Mouse (Mus musculus) embryonic facial prominence, embryonic 13.5 days (tissue): ENCODE results near the gene Slc6a19. TPM values are rescaled to one million over a fixed set of nuclear protein-coding genes. Genes with fewer than 3 reads are reported as not detected.
"Not testable (repeated sequence)": the region's sequence is repeated elsewhere in the genome, so short reads cannot be mapped to it uniquely, and the experiment has no call there.

Experiments
- ATAC-seq: fragments of 200-750 bp; cut with Nextera tagmentation; 2 replicates; pipeline ENCODE4 v1.8.0; 2017; ENCODE audit warnings: low read depth; ENCODE audit not compliant: insufficient number of reproducible peaks, insufficient read depth, low FRiP score, low TSS enrichment
- H3K27ac ChIP-seq: fragments of 300-500 bp; sonication (generic); 2 replicates; pipeline ENCODE4 v1.5.1; 2015; ENCODE audit warnings: moderate library complexity, mild to moderate bottlenecking, inconsistent platforms
- H3K27me3 ChIP-seq: fragments of 300-500 bp; sonication (generic); 2 replicates; pipeline ENCODE4 v1.6.1; 2015; ENCODE audit warnings: mild to moderate bottlenecking, inconsistent platforms
- H3K36me3 ChIP-seq: fragments of 300-500 bp; sonication (generic); 2 replicates; pipeline ENCODE4 v1.6.1; 2015; ENCODE audit warnings: mild to moderate bottlenecking, inconsistent platforms
- H3K4me1 ChIP-seq: fragments of 300-500 bp; sonication (generic); 2 replicates; pipeline ENCODE4 v1.6.1; 2015; ENCODE audit warnings: inconsistent platforms
- H3K4me2 ChIP-seq: fragments of 300-500 bp; sonication (generic); 2 replicates; pipeline ENCODE4 v1.6.1; 2015; ENCODE audit warnings: moderate library complexity, mild to moderate bottlenecking, inconsistent platforms
- H3K4me3 ChIP-seq: fragments of 300-500 bp; sonication (generic); 2 replicates; pipeline ENCODE4 v1.5.1; 2015; ENCODE audit warnings: mild to moderate bottlenecking, inconsistent platforms
- H3K9ac ChIP-seq: fragments of 300-500 bp; sonication (generic); 2 replicates; pipeline ENCODE4 v1.6.1; 2015; ENCODE audit warnings: mild to moderate bottlenecking, inconsistent platforms
- H3K9me3 ChIP-seq: fragments of 300-500 bp; sonication (generic); 2 replicates; pipeline ENCODE4 v1.6.1; 2016; ENCODE audit warnings: inconsistent platforms
- WGBS: fragments of 180-500 bp; shearing (Covaris S2); methylation state at CpG from one replicate; pipeline ENCODE4 v1.1.7; 2015; ENCODE audit warnings: mixed read lengths; 5-methylcytosine and 5-hydroxymethylcytosine counted together
- polyA plus RNA-seq: library from polyadenylated mRNA; unstranded; fragments of >200 nt; fragmentation: Nextera tagmentation; extraction: Ambion mirVana; gene quantifications from 2 replicates; pipeline ENCODE4 v1.2.1, GENCODE M21; 2015

Slc6a19 gene
- polyA plus RNA-seq: 0.51 TPM in 1 of 2 replicates, not detected in the other

GRCm38 (mm10) chr13:73704694-73705325 lies at the start of gene Slc6a19:
Gene Slc6a19 (minus strand): TSS chr13:73704865.
- Histone ChIP-seq H3K27ac (no peak within 1 kb of the TSS), H3K9me3 (no peaks in the 10 kb centered on the region), H3K27me3 (no peaks in the 10 kb centered on the region), H3K4me3 (no peak within 1 kb of the TSS), H3K36me3 (no peaks in the 10 kb centered on the region), H3K4me2 (no peak within 1 kb of the TSS), H3K9ac (no peak within 1 kb of the TSS), H3K4me1 (no peaks in the 10 kb centered on the region)
- ATAC-seq: no peak
- 91% methylated on average over 7 of the region's 7 CpGs for WGBS

GRCm38 (mm10) chr13:73751284-73751683 lies 46.6 kb upstream of the Slc6a19 start:
- Histone ChIP-seq H3K36me3 (no peaks in the 10 kb centered on the region), H3K9me3 (no peaks in the 10 kb centered on the region), H3K9ac (no peak overlapping the region), H3K4me1 (peaks cover 18% of the 10 kb centered on the region), H3K27ac (no peak overlapping the region), H3K4me2 (no peak overlapping the region), H3K4me3 (no peak overlapping the region), H3K27me3 (0 out of 2 replicates have a peak, but pooled peaks cover 3% of the 10 kb centered on the region)
- ATAC-seq: no peak
- 88% methylated on average over 3 of the region's 3 CpGs for WGBS

- no peaks in the 10 kb centered on the region for H3K36me3 ChIP-seq
- H3K4me1 ChIP-seq: peaks cover 18% of the 10 kb centered on the region
- H3K9ac ChIP-seq: no peak overlapping the region
- no peak overlapping the region for H3K4me2 ChIP-seq
- H3K4me3 ChIP-seq: no peak overlapping the region
- no peaks in the 10 kb centered on the region for H3K9me3 ChIP-seq
- ATAC-seq: no peak
- 0 out of 2 replicates have a peak, but pooled peaks cover 3% of the 10 kb centered on the region for H3K27me3 ChIP-seq
- no peak overlapping the region for H3K27ac ChIP-seq
- 55% methylated on average over 6 of the region's 6 CpGs for WGBS
Measured at GRCm38 (mm10) chr13:73750435-73750834, 45.8 kb upstream of the Slc6a19 start.

- WGBS: 36% methylated on average over 15 of the region's 15 CpGs
Measured at GRCm38 (mm10) chr13:73748663-73749440, 44.2 kb upstream of the Slc6a19 start.

GRCm38 (mm10) chr13:73743662-73744061 lies 39.0 kb upstream of the Slc6a19 start:
- no peak for ATAC-seq
- 0 out of 2 replicates have a peak, but pooled peaks cover 3% of the 10 kb centered on the region for H3K27me3 ChIP-seq
- 58% methylated on average over 3 of the region's 3 CpGs for WGBS
- H3K36me3 ChIP-seq: no peaks in the 10 kb centered on the region
- no peaks in the 10 kb centered on the region for H3K9me3 ChIP-seq
- H3K4me2 ChIP-seq: no peak overlapping the region
- no peaks in the 10 kb centered on the region for H3K4me1 ChIP-seq
- H3K4me3 ChIP-seq: no peak overlapping the region
- H3K9ac ChIP-seq: no peak overlapping the region
- H3K27ac ChIP-seq: no peak overlapping the region

More at GRCm38 (mm10) chr13:73748663-73749440, 44.2 kb upstream of the Slc6a19 start:
- H3K4me1 ChIP-seq: peaks cover 18% of the 10 kb centered on the region
- H3K4me2 ChIP-seq: no peak overlapping the region
- 0 out of 2 replicates have a peak, but pooled peaks cover 3% of the 10 kb centered on the region for H3K27me3 ChIP-seq
- no peak overlapping the region for H3K4me3 ChIP-seq
- no peaks in the 10 kb centered on the region for H3K36me3 ChIP-seq
- peak overlapping the region; percentile 36; the same call in 1 of the 2 replicates for H3K9ac ChIP-seq
- no peak overlapping the region for H3K27ac ChIP-seq
- no peaks in the 10 kb centered on the region for H3K9me3 ChIP-seq
- ATAC-seq: no peak

- Histone ChIP-seq H3K4me3 (no peak overlapping the region), H3K9me3 (no peaks in the 10 kb centered on the region), H3K36me3 (no peaks in the 10 kb centered on the region), H3K27me3 (no peaks in the 10 kb centered on the region), H3K9ac (no peak overlapping the region), H3K27ac (no peak overlapping the region), H3K4me2 (no peak overlapping the region), H3K4me1 (no peaks in the 10 kb centered on the region)
- ATAC-seq: peak; percentile 35; the same call in 1 of the 2 replicates
- 53% methylated on average over 4 of the region's 4 CpGs for WGBS
Measured at GRCm38 (mm10) chr13:73742944-73743343, 38.3 kb upstream of the Slc6a19 start.

- not testable (repeated sequence) for H3K4me1 ChIP-seq, H3K9me3 ChIP-seq, H3K36me3 ChIP-seq, H3K4me2 ChIP-seq, H3K9ac ChIP-seq, H3K27ac ChIP-seq, H3K27me3 ChIP-seq, ATAC-seq, H3K4me3 ChIP-seq
- WGBS: 40% methylated on average over 2 of the region's 2 CpGs
Measured at GRCm38 (mm10) chr13:73740399-73740944, 35.8 kb upstream of the Slc6a19 start.

- H3K36me3 ChIP-seq: no peaks in the 10 kb centered on the region
- no peak overlapping the region for H3K9ac ChIP-seq
- ATAC-seq: no peak
- no peak overlapping the region for H3K4me2 ChIP-seq
- H3K4me1 ChIP-seq: peaks cover 4% of the 10 kb centered on the region; the same call in 1 of the 2 replicates
- H3K4me3 ChIP-seq: no peak overlapping the region
- H3K9me3 ChIP-seq: no peaks in the 10 kb centered on the region
- peaks cover 27% of the 10 kb centered on the region for H3K27me3 ChIP-seq
- no peak overlapping the region for H3K27ac ChIP-seq
- 82% methylated on average over 3 of the region's 3 CpGs for WGBS
Measured at GRCm38 (mm10) chr13:73736943-73737342, 32.3 kb upstream of the Slc6a19 start.

- Histone ChIP-seq H3K9me3 (no peaks in the 10 kb centered on the region), H3K36me3 (no peaks in the 10 kb centered on the region), H3K4me2 (no peak overlapping the region), H3K4me1 (peaks cover 4% of the 10 kb centered on the region; the same call in 1 of the 2 replicates), H3K9ac (no peak overlapping the region), H3K4me3 (no peak overlapping the region), H3K27ac (no peak overlapping the region), H3K27me3 (peaks cover 27% of the 10 kb centered on the region)
- ATAC-seq: no peak
- 76% methylated on average over 2 of the region's 2 CpGs for WGBS
Measured at GRCm38 (mm10) chr13:73735928-73736327, 31.3 kb upstream of the Slc6a19 start.

GRCm38 (mm10) chr13:73735270-73735669 lies 30.6 kb upstream of the Slc6a19 start:
- Histone ChIP-seq H3K9me3 (no peaks in the 10 kb centered on the region), H3K27me3 (peaks cover 27% of the 10 kb centered on the region), H3K9ac (no peak overlapping the region), H3K4me2 (no peak overlapping the region), H3K27ac (no peak overlapping the region), H3K4me3 (no peak overlapping the region), H3K36me3 (no peaks in the 10 kb centered on the region), H3K4me1 (peaks cover 4% of the 10 kb centered on the region; the same call in 1 of the 2 replicates)
- ATAC-seq: no peak
- WGBS: 87% methylated on average over 8 of the region's 8 CpGs

- H3K27me3 ChIP-seq: peaks cover 27% of the 10 kb centered on the region
- no peaks in the 10 kb centered on the region for H3K36me3 ChIP-seq
- H3K27ac ChIP-seq: no peak overlapping the region
- H3K9ac ChIP-seq: no peak overlapping the region
- WGBS: 90% methylated on average over 1 of the region's 1 CpGs
- no peak overlapping the region for H3K4me2 ChIP-seq
- no peaks in the 10 kb centered on the region for H3K9me3 ChIP-seq
- no peak for ATAC-seq
- H3K4me1 ChIP-seq: peaks cover 4% of the 10 kb centered on the region; the same call in 1 of the 2 replicates
- H3K4me3 ChIP-seq: no peak overlapping the region
Measured at GRCm38 (mm10) chr13:73734379-73734778, 29.7 kb upstream of the Slc6a19 start.
